Mouse (Mus musculus) ES-Bruce4 (cell line): Measurements from ENCODE around the gene Spint3. TPM values are rescaled to one million over a fixed set of nuclear protein-coding genes. Genes with fewer than 3 reads are reported as not detected.

Source experiments
- H3K27ac ChIP-seq: 2 replicates; pipeline ENCODE4 v1.5.1; 2012; ENCODE audit warnings: low read length, inconsistent platforms; ENCODE audit not compliant: insufficient read depth
- H3K27me3 ChIP-seq: 2 replicates; pipeline ENCODE4 v1.6.1; 2012; ENCODE audit warnings: mild to moderate bottlenecking, low read length, inconsistent platforms; ENCODE audit not compliant: control insufficient read depth, poor library complexity, insufficient read depth, severe bottlenecking
- H3K36me3 ChIP-seq: 2 replicates; pipeline ENCODE4 v1.6.1; 2012; ENCODE audit warnings: inconsistent platforms, mild to moderate bottlenecking, low read length, moderate library complexity; ENCODE audit not compliant: control insufficient read depth, poor library complexity, insufficient read depth, severe bottlenecking
- H3K4me1 ChIP-seq: one replicate; pipeline ENCODE4 v1.8.1; 2011; ENCODE audit warnings: low read length; ENCODE audit not compliant: control insufficient read depth, insufficient read depth
- H3K4me3 ChIP-seq: 2 replicates; pipeline ENCODE4 v1.5.1; 2011; ENCODE audit warnings: low read depth, mild to moderate bottlenecking, low read length
- H3K9ac ChIP-seq: 2 replicates; pipeline ENCODE4 v1.6.1; 2012; ENCODE audit warnings: low read depth, mild to moderate bottlenecking, inconsistent platforms; ENCODE audit not compliant: poor library complexity, severe bottlenecking
- H3K9me3 ChIP-seq: replicated peaks from 2 replicates; pipeline ENCODE4 v1.6.1; 2012; ENCODE audit warnings: mild to moderate bottlenecking, low read length, inconsistent platforms; ENCODE audit not compliant: control insufficient read depth, poor library complexity, insufficient read depth, severe bottlenecking
- CTCF ChIP-seq: IDR thresholded peaks from one replicate; pipeline ENCODE4 v1.8.1; 2011; ENCODE audit warnings: low read depth, low read length
- POLR2A ChIP-seq: IDR thresholded peaks from one replicate; pipeline ENCODE4 v1.8.1; 2011; ENCODE audit warnings: low read length; ENCODE audit not compliant: insufficient read depth
- polyA plus RNA-seq: library from polyadenylated mRNA; stranded (reverse); fragments of >200 nt; gene quantifications from 2 replicates; pipeline ENCODE4 v1.2.4, GENCODE M21; 2011; ENCODE audit warnings: low read depth; ENCODE audit not compliant: missing spikeins, insufficient read depth, insufficient read length

The Spint3 gene
- polyA plus RNA-seq, 1 experiment, result not detected

DNA sequence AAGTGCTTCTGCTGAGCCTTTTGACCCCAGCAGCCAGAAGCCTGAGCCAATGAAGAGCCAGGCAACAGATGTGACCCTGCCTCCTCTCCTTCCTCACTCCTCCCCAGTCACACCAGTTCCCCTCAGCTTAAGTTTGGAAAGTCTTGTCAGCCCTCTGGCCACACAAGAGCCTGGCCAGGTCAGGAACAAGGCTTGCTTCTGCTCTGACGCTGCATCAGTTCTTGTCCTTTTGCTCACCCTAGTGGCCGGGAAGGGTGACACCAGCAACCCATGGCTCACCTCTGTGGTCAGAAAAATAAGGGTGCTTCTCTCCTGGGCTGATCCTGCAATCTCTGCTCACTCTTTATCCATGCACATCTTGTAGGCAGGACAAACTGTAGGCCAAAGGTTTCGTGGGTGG, 52.5 kb downstream of the Spint3 start:
- peak; percentile 86 for TF ChIP-seq CTCF
- TF ChIP-seq POLR2A, result no peak
- H3K27me3 ChIP-seq, result no peaks in the 10 kb centered on the region
- peaks cover 12% of the 10 kb centered on the region for H3K9me3 ChIP-seq
- H3K4me1 ChIP-seq, result peaks cover 4% of the 10 kb centered on the region
- 0 out of 2 replicates have a peak overlapping the region, but pooled peaks have one; percentile 1 for H3K9ac ChIP-seq
- no peak overlapping the region for H3K4me3 ChIP-seq
- no peaks in the 10 kb centered on the region for H3K36me3 ChIP-seq
- no peak overlapping the region for H3K27ac ChIP-seq

Other genes with a start within 250 kb of the Spint3 start
- gene Svs5, start 240.7 kb downstream of the Spint3 start, polyA plus RNA-seq, result not detected in 2 replicates
- gene Slpi, start 184.4 kb downstream of the Spint3 start, polyA plus RNA-seq, result 1.6 and 1.8 TPM in 2 replicates
- gene Rbpjl, start 170.3 kb downstream of the Spint3 start, polyA plus RNA-seq, result not detected in 2 replicates
- 0.93 and 1.7 TPM in 2 replicates for gene Matn4, start 168.3 kb downstream of the Spint3 start, polyA plus RNA-seq
- gene Sdc4, start 129.6 kb downstream of the Spint3 start, polyA plus RNA-seq, result 212 and 213 TPM in 2 replicates
- 13.3 and 19.8 TPM in 2 replicates for gene Sys1, start 116.5 kb downstream of the Spint3 start, polyA plus RNA-seq
- 2.3 TPM in 1 of 2 replicates, not detected in the other for gene Gm20458, start 112.5 kb downstream of the Spint3 start, polyA plus RNA-seq
- not detected in 2 replicates for gene Trp53tg5, start 99.7 kb downstream of the Spint3 start, polyA plus RNA-seq
- 6.4 and 7.1 TPM in 2 replicates for gene Dbndd2, start 87.4 kb downstream of the Spint3 start, polyA plus RNA-seq
- 49.9 and 52.7 TPM in 2 replicates for gene Pigt, start 75.9 kb downstream of the Spint3 start, polyA plus RNA-seq
- 123 and 135 TPM in 2 replicates for gene Wfdc2, start 11.0 kb downstream of the Spint3 start, polyA plus RNA-seq
- not detected in 2 replicates for gene Wfdc6a, start 12.0 kb upstream of the Spint3 start, polyA plus RNA-seq
- not detected in 2 replicates for gene Eppin, start 20.1 kb upstream of the Spint3 start, polyA plus RNA-seq
- not detected in 2 replicates for gene Wfdc6b, start 40.1 kb upstream of the Spint3 start, polyA plus RNA-seq
- gene Wfdc8, start 40.2 kb upstream of the Spint3 start, polyA plus RNA-seq, result not detected in 2 replicates
- not detected in 2 replicates for gene Wfdc16, start 65.3 kb upstream of the Spint3 start, polyA plus RNA-seq
- not detected in 2 replicates for gene Wfdc10, start 82.6 kb upstream of the Spint3 start, polyA plus RNA-seq
- not detected in 2 replicates for gene Wfdc9, start 83.1 kb upstream of the Spint3 start, polyA plus RNA-seq
- gene Wfdc11, start 100.6 kb upstream of the Spint3 start, polyA plus RNA-seq, result not detected in 2 replicates
- gene Wfdc13, start 111.6 kb upstream of the Spint3 start, polyA plus RNA-seq, result 0.57 TPM in 1 of 2 replicates, not detected in the other
- not detected in 2 replicates for gene Spint4, start 125.0 kb upstream of the Spint3 start, polyA plus RNA-seq
- gene Spint5, start 141.8 kb upstream of the Spint3 start, polyA plus RNA-seq, result not detected in 2 replicates
- gene Wfdc3, start 172.5 kb upstream of the Spint3 start, polyA plus RNA-seq, result 0.60 and 1.7 TPM in 2 replicates
- gene Dnttip1, start 172.5 kb upstream of the Spint3 start, polyA plus RNA-seq, result 26.7 and 30.4 TPM in 2 replicates
- 366 and 371 TPM in 2 replicates for gene Ube2c, start 196.4 kb upstream of the Spint3 start, polyA plus RNA-seq
- 0.88 and 1.6 TPM in 2 replicates for gene Tnnc2, start 206.5 kb upstream of the Spint3 start, polyA plus RNA-seq
- gene Snx21, start 212.4 kb upstream of the Spint3 start, polyA plus RNA-seq, result 10.7 and 11.2 TPM in 2 replicates
- 15.0 and 15.7 TPM in 2 replicates for gene Acot8, start 231.4 kb upstream of the Spint3 start, polyA plus RNA-seq
- 10.7 and 12.1 TPM in 2 replicates for gene Zswim3, start 231.6 kb upstream of the Spint3 start, polyA plus RNA-seq
- gene Zswim1, start 249.2 kb upstream of the Spint3 start, polyA plus RNA-seq, result 39.5 and 50.0 TPM in 2 replicates